Mouse (Mus musculus) CH12.LX (cell line): ENCODE measurements around the gene Arih2. TPM values are rescaled to one million over a fixed set of nuclear protein-coding genes. Genes with fewer than 3 reads are reported as not detected.

Experiments
- DNase-seq: peaks from one replicate; pipeline ENCODE4 v3.0.0-alpha.2; 2013; ENCODE audit errors: extremely low read depth
- H3K27ac ChIP-seq: 2 replicates; pipeline ENCODE4 v1.5.1; 2012; ENCODE audit warnings: low read depth, mild to moderate bottlenecking, control low read depth, moderate library complexity; ENCODE audit not compliant: insufficient read depth
- H3K27me3 ChIP-seq: replicated peaks from 2 replicates; pipeline ENCODE3; 2012; ENCODE audit warnings: inconsistent platforms
- H3K36me3 ChIP-seq, 2 experiments: replicated peaks in 1 of 2; 2 replicates each; pipeline versions ENCODE3 to v1.6.1; 2012; ENCODE audit warnings: inconsistent platforms in 1 of 2, low read length in 1 of 2, mild to moderate bottlenecking in 1 of 2, mixed read lengths in 1 of 2, moderate library complexity in 1 of 2; ENCODE audit not compliant: control insufficient read depth in 1 of 2, insufficient read depth in 1 of 2
- H3K4me1 ChIP-seq, 2 experiments: 2 replicates each; pipeline ENCODE4 v1.6.1; 2012; ENCODE audit warnings: inconsistent platforms in 1 of 2, moderate library complexity in 1 of 2; ENCODE audit not compliant: insufficient read depth in 2 of 2, control insufficient read depth in 1 of 2
- H3K4me2 ChIP-seq: 2 replicates; pipeline ENCODE4 v1.6.1; 2012; ENCODE audit warnings: low read depth, mild to moderate bottlenecking, control low read depth; ENCODE audit not compliant: poor library complexity, insufficient read depth, severe bottlenecking
- H3K4me3 ChIP-seq, 3 experiments: fragments of 150-350 bp in 1 of 3; sonication (generic) in 1 of 3; replicated peaks in 1 of 3; 2 replicates each; pipeline versions ENCODE3 to v1.5.1; 2011 to 2012; ENCODE audit warnings: low read depth in 2 of 3, low read length in 2 of 3, mild to moderate bottlenecking in 2 of 3, moderate library complexity in 2 of 3, control low read depth in 1 of 3, improper control_type of control experiment in 1 of 3, inconsistent platforms in 1 of 3, mixed read lengths in 1 of 3; ENCODE audit not compliant: poor library complexity in 1 of 3
- H3K79me2 ChIP-seq: replicated peaks from 2 replicates; pipeline ENCODE4 v1.6.1; 2012; ENCODE audit warnings: mild to moderate bottlenecking, moderate library complexity; ENCODE audit not compliant: control insufficient read depth, poor library complexity, insufficient read depth, severe bottlenecking; ENCODE audit errors: extremely low read depth
- H3K9ac ChIP-seq: 2 replicates; pipeline ENCODE4 v1.6.1; 2012; ENCODE audit warnings: low read depth, mild to moderate bottlenecking, control low read depth, moderate library complexity; ENCODE audit not compliant: insufficient read depth
- H3K9me3 ChIP-seq: replicated peaks from 2 replicates; pipeline ENCODE3; 2012; ENCODE audit warnings: low read length, inconsistent platforms, mixed read lengths
- BHLHE40 ChIP-seq: IDR thresholded peaks from 2 replicates; pipeline ENCODE4 v1.6.1; 2011; ENCODE audit warnings: mild to moderate bottlenecking, low read depth, low read length, improper control_type of control experiment
- CHD1 ChIP-seq: IDR thresholded peaks from 2 replicates; pipeline ENCODE4 v1.6.1; 2012; ENCODE audit warnings: low read depth, low read length, improper control_type of control experiment, inconsistent platforms
- CHD2 ChIP-seq: IDR thresholded peaks from 2 replicates; pipeline ENCODE4 v1.6.1; 2011; ENCODE audit warnings: low read length, improper control_type of control experiment
- CTCF ChIP-seq, 2 experiments: IDR thresholded peaks in 1 of 2; conservative IDR thresholded peaks in 1 of 2; 2 replicates each; pipeline ENCODE4 v1.5.1; 2011 to 2012; ENCODE audit warnings: low read depth in 2 of 2, low read length in 2 of 2, improper control_type of control experiment in 1 of 2, inconsistent platforms in 1 of 2, mild to moderate bottlenecking in 1 of 2, moderate library complexity in 1 of 2
- E2F4 ChIP-seq: IDR thresholded peaks from 2 replicates; pipeline ENCODE4 v1.6.1; 2011; ENCODE audit warnings: low read depth, low read length, improper control_type of control experiment; ENCODE audit not compliant: insufficient replicate concordance
- ELF1 ChIP-seq: IDR thresholded peaks from 2 replicates; pipeline ENCODE4 v1.6.1; 2014; ENCODE audit warnings: low read depth, mild to moderate bottlenecking, inconsistent platforms, low read length, improper control_type of control experiment
- EP300 ChIP-seq: IDR thresholded peaks from 2 replicates; pipeline ENCODE4 v1.6.1; 2011; ENCODE audit warnings: low read length, improper control_type of control experiment
- ETS1 ChIP-seq: conservative IDR thresholded peaks from 2 replicates; pipeline ENCODE4 v1.6.1; 2012; ENCODE audit warnings: low read depth, mild to moderate bottlenecking, inconsistent platforms, low read length, improper control_type of control experiment, moderate library complexity
- GABPA ChIP-seq: IDR thresholded peaks from 2 replicates; pipeline ENCODE4 v1.6.1; 2012; ENCODE audit warnings: low read depth, low read length, improper control_type of control experiment, inconsistent platforms; ENCODE audit not compliant: insufficient replicate concordance
- HCFC1 ChIP-seq: IDR thresholded peaks from 2 replicates; pipeline ENCODE4 v1.6.1; 2012; ENCODE audit warnings: low read depth, mild to moderate bottlenecking, inconsistent platforms, low read length, improper control_type of control experiment
- IRF4 ChIP-seq: IDR thresholded peaks from 2 replicates; pipeline ENCODE4 v1.6.1; 2014; ENCODE audit warnings: low read depth, mild to moderate bottlenecking, inconsistent platforms, low read length, improper control_type of control experiment
- JUN ChIP-seq: IDR thresholded peaks from 2 replicates; pipeline ENCODE4 v1.6.1; 2011; ENCODE audit warnings: low read depth, mild to moderate bottlenecking, low read length, improper control_type of control experiment, moderate library complexity; ENCODE audit not compliant: insufficient read depth
- JUND ChIP-seq: conservative IDR thresholded peaks from 2 replicates; pipeline ENCODE4 v1.6.1; 2011; ENCODE audit warnings: low read depth, low read length, improper control_type of control experiment
- MAX ChIP-seq: IDR thresholded peaks from 2 replicates; pipeline ENCODE4 v1.6.1; 2011; ENCODE audit warnings: low read length, improper control_type of control experiment
- MAZ ChIP-seq: IDR thresholded peaks from 2 replicates; pipeline ENCODE4 v1.6.1; 2012; ENCODE audit warnings: low read depth, mild to moderate bottlenecking, inconsistent platforms, low read length, improper control_type of control experiment, moderate library complexity
- MYC ChIP-seq: IDR thresholded peaks from 2 replicates; pipeline ENCODE4 v1.6.1; 2011; ENCODE audit warnings: low read depth, mild to moderate bottlenecking, improper control_type of control experiment, low read length
- NELFE ChIP-seq: IDR thresholded peaks from 2 replicates; pipeline ENCODE4 v1.6.1; 2011; ENCODE audit warnings: low read depth, low read length, improper control_type of control experiment
- NRF1 ChIP-seq: IDR thresholded peaks from 2 replicates; pipeline ENCODE4 v1.6.1; 2014; ENCODE audit warnings: low read depth, mild to moderate bottlenecking, inconsistent platforms, low read length, improper control_type of control experiment, moderate library complexity
- PAX5 ChIP-seq: IDR thresholded peaks from 2 replicates; pipeline ENCODE4 v1.6.1; 2012; ENCODE audit warnings: low read length, inconsistent platforms, mixed read lengths
- POLR2AphosphoS2 ChIP-seq: IDR thresholded peaks from 2 replicates; pipeline ENCODE4 v1.6.1; 2011; ENCODE audit warnings: low read depth, low read length, improper control_type of control experiment
- RAD21 ChIP-seq: IDR thresholded peaks from 2 replicates; pipeline ENCODE4 v1.6.1; 2011; ENCODE audit warnings: low read depth, mild to moderate bottlenecking, low read length, improper control_type of control experiment, moderate library complexity
- RCOR1 ChIP-seq: conservative IDR thresholded peaks from 2 replicates; pipeline ENCODE4 v1.6.1; 2012; ENCODE audit warnings: low read depth, mild to moderate bottlenecking, inconsistent platforms, low read length, improper control_type of control experiment
- SIN3A ChIP-seq: IDR thresholded peaks from 2 replicates; pipeline ENCODE4 v1.6.1; 2012; ENCODE audit warnings: low read length, improper control_type of control experiment, inconsistent platforms
- SMC3 ChIP-seq: IDR thresholded peaks from 2 replicates; pipeline ENCODE4 v1.6.1; 2011; ENCODE audit warnings: low read depth, low read length, improper control_type of control experiment
- TBP ChIP-seq: conservative IDR thresholded peaks from 2 replicates; pipeline ENCODE4 v1.6.1; 2011; ENCODE audit warnings: low read depth, low read length, improper control_type of control experiment
- TCF12 ChIP-seq: IDR thresholded peaks from 2 replicates; pipeline ENCODE4 v1.6.1; 2014; ENCODE audit warnings: low read depth, mild to moderate bottlenecking, inconsistent platforms, low read length, improper control_type of control experiment
- UBTF ChIP-seq: IDR thresholded peaks from 2 replicates; pipeline ENCODE4 v1.6.1; 2012; ENCODE audit warnings: low read depth, mild to moderate bottlenecking, inconsistent platforms, low read length, improper control_type of control experiment, moderate library complexity
- USF2 ChIP-seq: conservative IDR thresholded peaks from 2 replicates; pipeline ENCODE4 v1.6.1; 2011; ENCODE audit warnings: low read depth, low read length, improper control_type of control experiment
- ZMIZ1 ChIP-seq: IDR thresholded peaks from 2 replicates; pipeline ENCODE4 v1.6.1; 2012; ENCODE audit warnings: low read depth, mild to moderate bottlenecking, inconsistent platforms, low read length, improper control_type of control experiment
- ZNF384 ChIP-seq: IDR thresholded peaks from 2 replicates; pipeline ENCODE4 v1.6.1; 2012; ENCODE audit warnings: low read depth, low read length, improper control_type of control experiment, inconsistent platforms
- dilution Hi-C: fragments of 300-500 bp; cut with MboI; formaldehyde crosslinking; loops from 2 replicates; pipeline ENCODE4 v1.14.3; 2020; ENCODE audit warnings: low sequenced_read_pairs; ENCODE audit not compliant: extremely low pct_unique_long_range_greater_than_20kb, extremely low pct_ligation_motif_present
- in situ Hi-C: fragments of 300-500 bp; cut with MboI; formaldehyde crosslinking; loops from 3 replicates; pipeline ENCODE4 v1.14.3; 2019; ENCODE audit warnings: low sequenced_read_pairs, low pct_ligation_motif_present, low pct_unique_long_range_greater_than_20kb, mixed read lengths
- polyA plus RNA-seq: library from polyadenylated mRNA; unstranded; fragments of >175 nt; gene quantifications from 2 replicates; pipeline ENCODE4 v1.2.1, GENCODE M21; 2012; ENCODE audit warnings: low read depth; ENCODE audit not compliant: insufficient read length
- total RNA-seq, 2 experiments: library from RNA; depleted of rRNA; stranded (reverse); fragments of 300-350 nt in 1 of 2; fragments of >200 nt in 1 of 2; gene quantifications; 2 replicates each; pipeline ENCODE4 v1.2.3; 2012 to 2014

Gene Arih2
- total and polyA plus RNA-seq, 3 experiments, result 29.0 to 35.3 (median 33.5) TPM

DNA sequence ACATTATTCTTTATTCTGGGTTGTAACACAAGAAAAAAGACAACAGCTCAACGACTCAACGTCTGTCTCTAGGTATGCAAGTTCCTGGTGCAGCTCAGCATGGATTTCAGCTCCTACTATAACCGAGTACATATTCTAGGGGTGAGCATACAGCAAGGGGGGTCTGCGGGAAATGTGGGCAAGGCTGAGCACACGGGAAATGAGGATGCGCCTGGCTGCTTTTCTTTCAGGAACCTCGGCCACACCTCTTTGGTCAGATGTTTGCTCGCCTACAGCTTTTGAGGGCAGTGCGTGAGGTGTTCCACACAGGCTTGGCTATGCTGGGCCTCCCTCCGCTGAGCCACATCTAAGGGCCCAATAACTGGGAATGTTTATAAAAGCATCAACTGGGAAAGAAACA lies 76.9 kb downstream of the Arih2 start:
- dilution Hi-C loops (no loop called here), in situ Hi-C loops (no loop called here)
- no peak overlapping the region for H3K27ac ChIP-seq
- H3K9me3 ChIP-seq, result no peaks in the 10 kb centered on the region
- peaks cover 3 to 15% of the 10 kb centered on the region in 2 experiments; a peak in 3 of 4 replicates for H3K4me1 ChIP-seq
- peaks cover 39 to 66% of the 10 kb centered on the region in 2 experiments for H3K36me3 ChIP-seq
- H3K79me2 ChIP-seq, result 0 out of 2 replicates have a peak, but pooled peaks cover 3% of the 10 kb centered on the region
- DNase-seq, result no peak
- H3K4me3 ChIP-seq, result no peak overlapping the region
- H3K9ac ChIP-seq, result no peak overlapping the region
- H3K4me2 ChIP-seq, result no peak overlapping the region
- TF ChIP-seq SIN3A, result no peak
- no peak for TF ChIP-seq NELFE
- no peak for TF ChIP-seq POLR2AphosphoS2
- no peak for TF ChIP-seq UBTF
- no peak for TF ChIP-seq PAX5
- TF ChIP-seq ELF1, result no peak
- no peak for TF ChIP-seq MAX
- no peak for TF ChIP-seq RAD21
- TF ChIP-seq CTCF (conservative IDR thresholded peaks at IDR 0.05 in 1 of 2, IDR thresholded peaks at IDR 0.05 in 1 of 2; ENCODE audit: low read depth in 2 of 2, low read length in 2 of 2), result no peak
- TF ChIP-seq ETS1, result no peak
- TF ChIP-seq NRF1, result no peak
- TF ChIP-seq GABPA, result no peak
- TF ChIP-seq MAZ, result no peak
- TF ChIP-seq JUN, result no peak
- no peak for TF ChIP-seq RCOR1
- no peak for TF ChIP-seq CHD2
- TF ChIP-seq IRF4, result no peak
- TF ChIP-seq BHLHE40, result no peak
- no peak for TF ChIP-seq CHD1
- TF ChIP-seq ZNF384, result no peak
- H3K27me3 ChIP-seq, result no peaks in the 10 kb centered on the region

DNA sequence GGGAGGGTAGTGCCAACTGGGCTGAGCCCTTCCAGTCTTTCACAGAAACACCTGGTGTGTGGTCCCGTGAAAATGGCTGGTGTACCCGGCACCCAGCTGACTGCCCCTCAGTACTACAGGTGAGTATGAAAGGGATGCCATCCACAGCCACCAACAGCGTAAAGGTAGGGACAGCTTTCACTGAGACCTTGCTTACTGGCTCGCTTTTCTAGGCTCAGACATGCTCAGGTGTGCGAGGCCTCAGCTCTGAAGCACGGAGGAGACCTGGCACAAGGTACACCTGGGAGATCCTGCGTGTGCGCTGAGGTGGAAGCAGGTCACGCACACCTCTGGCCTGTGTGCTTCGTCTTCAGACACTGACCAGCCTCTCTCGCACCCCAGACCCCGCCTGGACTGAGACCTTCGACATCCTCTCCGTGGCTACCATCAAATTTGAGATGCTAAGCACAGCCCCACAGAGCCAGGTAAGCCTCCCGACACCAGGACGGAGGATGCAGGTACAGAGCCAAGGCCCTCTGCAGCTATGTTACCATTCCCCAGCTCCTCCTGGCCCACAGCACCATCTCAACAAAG lies 77.7 kb downstream of the Arih2 start:
- Histone ChIP-seq H3K27ac (no peak overlapping the region), H3K4me1 (peaks cover 3 to 12% of the 10 kb centered on the region in 2 experiments; a peak in 3 of 4 replicates), H3K27me3 (no peaks in the 10 kb centered on the region), H3K9ac (no peak overlapping the region), H3K4me3 (no peak overlapping the region), H3K9me3 (no peaks in the 10 kb centered on the region), H3K79me2 (0 out of 2 replicates have a peak, but pooled peaks cover 3% of the 10 kb centered on the region), H3K4me2 (no peak overlapping the region), H3K36me3 (peaks cover 39 to 59% of the 10 kb centered on the region in 2 experiments)
- TF ChIP-seq NRF1, result no peak
- no peak for TF ChIP-seq RAD21
- TF ChIP-seq ELF1, result no peak
- no peak for TF ChIP-seq E2F4
- TF ChIP-seq TBP, result no peak
- TF ChIP-seq EP300, result no peak
- TF ChIP-seq HCFC1, result no peak
- TF ChIP-seq ZNF384, result no peak
- TF ChIP-seq SMC3, result no peak
- TF ChIP-seq JUND, result no peak
- TF ChIP-seq TCF12, result no peak
- TF ChIP-seq BHLHE40, result no peak
- TF ChIP-seq JUN, result no peak
- TF ChIP-seq ZMIZ1, result no peak
- TF ChIP-seq USF2, result no peak
- TF ChIP-seq MYC, result no peak
- dilution Hi-C loops, result no loop called here
- DNase-seq, result no peak
- in situ Hi-C loops, result no loop called here
